Mouse (Mus musculus) MEL-GATA-1-ER (cell line): ENCODE results near the gene Prkcsh.
A peak's percentile ranks its signal among the peaks of the same experiment; 100 is the strongest.

Source experiments
- DNase-seq: peaks from one replicate; pipeline ENCODE4 v3.0.0-alpha.2; 2012; ENCODE audit warnings: low read depth; ENCODE audit errors: extremely low read depth

The Prkcsh gene

DNA sequence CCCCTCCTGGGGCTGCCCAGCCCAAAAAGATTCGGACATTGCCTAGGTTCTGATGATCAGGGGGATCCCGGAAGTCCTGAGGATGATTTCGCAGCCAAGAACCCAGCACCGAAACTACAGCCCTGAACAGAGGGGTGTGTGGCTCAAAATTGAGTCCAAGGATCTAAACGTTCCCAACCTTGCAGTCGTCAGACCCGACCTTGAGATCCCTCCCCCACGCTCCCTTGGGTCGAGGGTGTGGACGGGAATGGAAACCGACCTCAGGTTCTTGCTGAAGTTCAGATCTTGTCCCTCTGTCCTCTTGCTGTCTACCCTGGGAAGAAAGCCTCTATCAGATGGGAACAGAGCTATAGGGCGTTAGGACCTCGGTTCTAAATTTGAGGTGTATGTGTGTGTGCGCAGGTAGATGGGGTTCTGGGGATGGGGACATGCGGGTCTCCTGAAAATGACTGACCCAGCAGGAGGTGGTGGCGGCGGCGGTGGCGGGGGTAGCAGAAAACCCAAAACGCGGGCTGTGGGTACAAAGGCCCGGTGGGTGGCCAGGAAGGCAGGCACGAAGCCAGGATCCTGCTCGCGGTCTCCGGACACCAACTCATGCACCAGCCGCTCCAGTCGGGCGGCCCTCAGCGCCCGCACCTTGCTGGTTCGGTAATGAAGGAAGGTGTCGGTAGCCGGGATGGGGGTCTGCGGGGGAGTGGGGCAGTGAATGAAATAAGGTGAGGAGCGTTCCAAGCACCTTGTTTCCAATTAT is 14.8 kb upstream of the Prkcsh start:
- no peak for DNase-seq

DNA sequence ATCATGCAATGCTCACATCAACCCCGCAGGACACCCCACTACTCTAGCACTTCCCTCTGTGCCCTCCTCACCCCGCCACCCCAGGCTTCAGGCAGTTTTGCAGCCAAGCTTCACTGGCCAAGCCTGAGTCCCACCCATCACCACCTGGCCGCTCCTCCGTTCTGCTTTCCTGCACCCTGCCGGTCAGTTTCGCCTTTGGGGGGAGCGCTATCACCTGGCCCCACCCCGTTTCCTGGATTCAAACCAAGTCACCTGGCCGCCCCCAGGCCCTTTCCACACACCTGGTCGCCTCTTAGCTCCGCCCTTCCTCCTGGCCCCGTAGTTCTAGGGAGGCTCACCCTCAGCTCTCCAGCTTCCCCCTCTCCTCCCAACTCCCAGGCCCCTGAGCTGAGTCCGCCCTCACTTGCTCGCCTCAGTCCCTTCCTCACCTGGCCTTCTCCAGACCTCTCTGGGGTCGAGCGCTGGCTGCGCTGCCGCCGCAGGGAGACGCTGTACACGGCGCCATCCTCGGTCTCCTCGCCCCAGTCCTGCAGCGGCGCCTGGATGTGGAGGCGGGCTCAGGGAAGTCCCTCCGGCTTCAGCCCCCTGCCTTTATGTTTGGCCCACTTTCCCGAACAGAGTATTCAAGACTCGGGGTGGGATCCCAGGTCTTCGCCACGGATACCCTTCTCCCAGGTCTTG is 14.0 kb upstream of the Prkcsh start:
- no peak for DNase-seq

DNA sequence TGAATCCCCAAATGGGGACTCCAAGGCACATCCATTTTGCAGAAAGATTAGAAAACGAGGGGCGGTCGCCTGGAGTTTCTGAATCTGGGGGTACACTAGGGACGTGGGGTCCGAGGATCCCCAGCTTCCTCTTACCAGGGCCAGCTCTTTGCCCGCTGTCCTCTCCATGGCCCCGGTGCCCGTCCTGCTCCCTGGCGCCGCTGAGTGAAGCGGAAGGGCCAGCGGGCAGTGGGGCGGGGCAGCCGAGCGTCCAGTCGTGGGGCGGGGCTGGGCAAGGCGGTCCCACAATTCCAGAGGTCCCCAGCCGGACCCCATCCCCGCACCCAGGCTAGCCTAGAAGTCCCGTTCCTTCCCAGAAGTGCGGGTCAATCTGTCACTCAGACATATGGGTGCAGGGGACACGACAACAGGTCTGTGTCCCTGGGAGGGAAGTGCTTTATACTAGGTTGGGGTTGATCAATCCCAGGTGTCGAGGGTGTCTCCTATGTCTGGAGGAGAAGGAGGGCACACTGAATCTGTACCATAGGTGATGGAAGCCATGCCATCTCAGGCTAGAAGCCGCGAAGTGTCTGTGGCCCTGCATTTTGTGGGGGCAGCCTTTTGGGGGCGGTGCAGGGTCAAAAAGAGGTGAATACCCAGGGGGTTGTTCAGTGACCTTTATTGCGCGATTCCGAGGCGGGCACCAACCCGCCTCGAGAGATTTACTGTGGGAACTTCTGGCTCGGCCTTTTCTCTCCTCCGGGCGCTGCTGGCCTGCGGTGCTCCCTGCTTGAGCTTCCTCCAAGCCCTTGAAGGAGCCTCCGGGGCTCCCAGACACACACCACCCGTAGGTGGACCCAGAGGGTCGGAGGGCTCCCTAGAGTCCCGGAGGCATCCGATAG is 13.1 kb upstream of the Prkcsh start, which contains the start of gene Rgl3:
TSS of gene Rgl3 (minus strand) at position 217 of the 881 bp plus-strand sequence.
- DNase-seq: no peak

DNA sequence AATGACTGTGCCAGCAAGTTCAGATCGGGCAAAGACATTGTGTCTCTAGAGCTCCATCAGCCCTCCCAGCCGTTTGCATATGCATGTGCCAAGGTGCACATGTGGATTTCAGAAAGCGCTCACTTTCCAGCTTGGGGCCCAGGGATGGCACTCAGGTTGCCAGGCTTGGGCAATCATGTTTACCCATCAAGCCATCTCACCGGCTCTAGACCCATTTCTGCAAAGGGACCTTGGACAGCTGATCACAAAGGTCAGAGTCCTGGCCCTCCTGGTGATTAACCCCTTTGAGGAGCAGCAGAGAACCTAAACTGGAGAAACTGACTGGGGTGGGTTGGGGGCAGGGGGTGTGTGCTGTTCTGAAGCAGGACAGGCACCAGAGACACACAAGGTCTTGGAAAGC is 10.4 kb upstream of the Prkcsh start:
- DNase-seq: no peak

DNA sequence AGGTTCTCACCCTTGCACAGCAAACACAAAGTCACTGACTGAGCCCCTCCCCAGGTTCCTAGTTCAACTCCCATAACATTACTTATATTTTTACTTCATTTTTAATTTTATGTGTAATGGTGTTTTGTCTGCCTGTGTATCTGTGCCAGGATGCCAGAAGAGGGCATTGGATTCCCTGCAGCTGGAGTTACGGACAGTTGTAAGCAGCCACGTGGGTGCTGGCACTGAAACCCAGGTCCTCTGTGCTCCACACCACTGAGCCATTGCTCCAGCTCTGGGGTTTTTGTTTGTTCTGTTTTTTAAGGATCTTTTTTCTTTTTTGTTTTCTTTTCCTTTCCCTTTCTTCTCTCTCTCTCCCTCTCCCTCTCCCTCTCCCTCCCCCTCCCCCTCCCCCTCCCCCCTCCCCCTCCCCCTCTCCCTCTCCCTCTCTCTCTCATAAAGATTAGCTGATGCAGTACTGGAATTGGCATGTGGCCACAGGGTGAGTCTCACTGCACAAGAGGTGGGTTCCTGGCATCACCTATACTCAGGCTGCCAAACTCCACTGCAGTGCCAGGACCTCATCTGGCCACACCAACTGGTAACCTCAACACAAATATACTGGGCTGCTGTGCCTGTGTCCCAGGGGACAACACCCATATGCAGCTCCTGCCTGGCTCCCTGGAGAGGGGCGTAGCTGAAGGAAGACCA is 6.3 kb upstream of the Prkcsh start:
- no peak for DNase-seq

DNA sequence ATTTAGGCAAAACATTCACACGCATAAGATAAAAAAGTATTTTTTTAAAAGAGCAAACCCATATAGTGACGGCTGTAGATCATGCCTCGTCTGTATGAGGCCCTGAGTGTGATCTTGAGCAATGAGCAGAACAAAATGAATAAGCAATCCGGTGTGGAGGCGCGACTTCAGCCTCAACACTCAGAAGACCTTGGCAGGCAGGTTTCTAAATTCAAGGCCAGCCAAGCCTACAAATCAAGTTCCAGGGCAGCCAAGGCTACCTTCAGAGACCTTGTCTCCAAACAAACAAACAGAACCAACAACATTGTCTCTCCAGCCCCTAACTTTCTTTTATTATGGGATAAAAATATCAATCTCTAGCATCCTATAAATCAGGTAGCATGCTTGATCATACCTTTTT is 2.3 kb upstream of the Prkcsh start:
- DNase-seq: no peak

DNA sequence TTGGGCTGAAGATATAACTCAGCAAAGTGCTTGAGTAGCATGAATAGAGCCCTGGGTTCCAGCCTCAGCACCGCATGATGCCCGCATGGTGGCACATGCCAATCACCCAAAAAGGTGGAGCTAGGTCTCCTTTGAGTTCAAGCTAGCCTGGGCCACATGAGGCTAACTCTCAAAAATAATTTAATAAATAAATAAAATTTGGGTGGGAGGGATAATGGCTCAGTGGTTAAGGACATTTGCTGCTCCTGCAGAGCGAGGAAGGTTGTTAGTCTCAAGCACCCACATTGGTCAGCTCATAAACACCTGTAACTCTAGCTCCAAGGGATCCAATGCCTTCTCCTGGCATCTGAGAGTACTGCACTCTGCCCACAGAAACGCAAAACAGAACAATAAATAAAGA is 973 bp upstream of the Prkcsh start:
- no peak for DNase-seq

DNA sequence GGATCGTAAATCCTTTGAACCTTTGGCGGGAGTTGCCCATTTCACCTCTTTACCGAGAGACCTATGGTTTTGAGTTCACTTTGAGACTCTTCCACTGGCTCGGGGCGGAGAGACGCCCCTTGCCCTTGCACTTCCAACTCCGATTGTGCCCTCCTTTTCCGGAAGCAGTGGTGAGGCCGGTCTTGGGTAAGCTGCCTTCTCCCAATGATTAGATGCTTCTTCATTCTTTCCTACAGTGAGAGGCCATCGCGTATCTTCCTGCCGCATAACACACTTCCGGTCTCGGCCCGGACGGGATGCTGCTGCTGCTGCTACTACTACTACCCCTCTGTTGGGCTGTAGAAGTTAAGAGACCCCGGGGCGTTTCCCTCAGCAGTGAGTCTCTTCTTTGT is 553 bp downstream of the Prkcsh start:
- DNase-seq: peak; percentile 85

DNA sequence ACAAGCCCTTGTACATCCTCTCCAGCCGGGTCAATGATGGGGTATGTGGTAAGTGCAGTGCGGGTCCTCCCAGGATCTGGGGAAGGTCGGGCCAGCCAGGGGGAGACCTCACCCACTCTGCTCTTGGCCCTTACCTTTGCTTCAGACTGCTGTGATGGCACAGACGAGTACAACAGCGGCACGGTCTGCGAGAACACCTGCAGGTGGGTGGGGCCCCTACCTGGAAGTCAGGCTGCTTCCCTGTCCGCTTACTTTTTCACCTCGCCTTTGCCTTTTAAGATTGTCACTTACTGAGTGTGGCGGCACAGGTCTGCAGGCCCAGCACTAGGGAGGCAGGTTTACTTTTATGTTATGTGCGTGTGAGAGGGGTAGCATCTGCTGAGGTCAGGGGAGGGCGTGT is 1.9 kb downstream of the Prkcsh start:
- no peak for DNase-seq

DNA sequence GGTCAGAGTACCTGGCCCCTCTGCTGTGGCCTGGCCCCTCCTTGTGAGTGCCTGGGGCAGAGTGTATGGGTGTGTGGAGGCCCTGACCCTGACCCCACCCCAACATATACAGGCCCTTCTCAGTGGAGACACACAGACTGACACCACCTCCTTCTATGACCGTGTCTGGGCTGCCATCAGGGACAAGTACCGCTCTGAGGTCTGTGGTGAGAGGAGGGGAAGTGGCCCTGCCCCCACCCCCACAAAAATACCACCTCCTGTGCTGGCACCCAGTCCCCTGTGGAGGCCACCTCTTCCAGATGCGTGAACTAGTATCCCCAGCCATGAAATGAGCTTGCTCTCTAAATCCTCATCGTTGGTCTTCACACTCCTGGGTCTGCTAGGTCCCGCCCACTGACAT is 8.4 kb downstream of the Prkcsh start:
- no peak for DNase-seq

DNA sequence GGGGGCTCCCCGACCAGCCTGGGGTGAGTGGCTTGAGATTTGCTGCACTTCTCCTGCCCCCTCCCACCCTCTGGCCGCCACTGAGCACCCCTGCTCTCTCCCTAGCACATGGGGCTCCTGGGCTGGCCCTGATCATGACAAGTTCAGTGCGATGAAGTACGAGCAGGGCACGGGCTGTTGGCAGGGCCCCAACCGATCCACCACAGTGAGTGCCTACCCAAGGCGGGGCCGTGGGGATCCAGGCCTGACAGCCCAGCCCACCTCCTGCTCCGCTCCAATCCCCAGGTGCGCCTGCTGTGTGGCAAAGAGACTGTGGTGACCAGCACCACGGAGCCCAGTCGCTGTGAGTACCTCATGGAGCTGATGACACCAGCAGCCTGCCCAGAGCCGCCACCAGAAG is 10.1 kb downstream of the Prkcsh start:
- DNase-seq: no peak

DNA sequence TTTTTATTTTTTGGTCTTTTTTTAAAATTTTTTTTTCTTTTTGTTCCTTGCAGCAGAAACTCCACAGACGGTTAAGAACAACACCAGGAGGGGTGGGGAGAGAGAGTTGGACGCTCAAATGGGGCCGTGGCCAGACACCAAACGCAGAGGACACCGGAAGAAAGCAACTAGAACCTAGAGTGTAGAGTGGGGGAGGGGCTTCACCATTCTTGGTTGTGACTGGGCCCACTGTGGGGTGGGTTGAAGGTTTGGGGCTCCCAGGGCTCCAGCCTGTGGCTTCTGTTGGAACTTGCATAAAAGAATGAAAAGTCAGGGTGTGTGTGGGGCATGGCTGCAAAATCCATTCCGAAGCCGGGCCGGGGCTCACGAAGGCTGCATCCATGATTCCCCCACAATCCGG is 13.6 kb downstream of the Prkcsh start:
- no peak for DNase-seq

DNA sequence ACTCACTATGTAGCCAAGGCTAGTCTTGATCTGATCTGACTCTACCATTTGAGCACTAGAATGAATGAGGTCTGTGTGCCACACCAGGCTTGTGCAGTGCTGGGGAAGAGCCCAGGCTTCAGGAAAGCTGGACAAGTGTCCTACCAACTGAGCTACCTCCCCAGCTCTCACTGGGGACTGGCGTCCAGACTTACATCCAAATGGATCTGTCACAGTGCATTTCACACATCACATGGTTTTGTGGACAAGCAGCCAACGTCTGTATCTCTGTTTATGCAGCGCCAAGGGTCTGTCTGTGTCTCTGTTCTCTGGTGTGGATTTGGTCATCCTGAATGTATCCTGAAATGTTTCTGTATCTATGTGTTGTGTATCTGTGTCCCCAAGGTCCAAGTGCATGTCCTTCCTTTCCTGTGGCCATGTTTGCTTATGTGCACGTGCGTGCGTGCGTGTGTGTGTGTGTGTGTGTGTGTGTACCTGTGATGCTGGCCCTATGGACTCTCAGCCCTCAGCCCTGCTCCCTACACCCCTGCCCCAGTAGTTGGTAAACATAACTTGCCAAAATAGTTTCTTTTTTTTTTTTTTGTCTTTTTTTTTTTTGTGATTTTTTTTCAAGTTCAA is 14.7 kb downstream of the Prkcsh start:
- DNase-seq: no peak

DNA sequence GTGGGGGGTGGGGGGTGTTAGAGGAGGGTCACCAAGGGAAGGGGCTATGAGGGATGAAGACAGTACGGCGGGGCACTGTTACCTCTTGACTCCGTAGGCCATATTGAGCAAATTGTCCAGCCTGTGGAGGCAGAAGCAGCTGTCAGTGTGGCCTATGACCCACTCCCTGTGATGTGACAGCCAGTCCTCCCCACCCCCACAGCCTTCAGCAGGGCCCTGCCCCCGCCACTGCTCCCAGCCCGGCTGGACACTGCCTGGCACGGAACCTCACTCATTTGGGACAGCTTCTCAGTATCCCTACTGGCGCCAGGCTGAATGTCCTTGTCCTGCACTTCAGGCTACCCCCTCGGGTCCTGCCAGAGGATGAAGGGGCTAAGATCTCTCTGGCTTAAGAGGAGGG is 22.0 kb downstream of the Prkcsh start:
- no peak for DNase-seq

DNA sequence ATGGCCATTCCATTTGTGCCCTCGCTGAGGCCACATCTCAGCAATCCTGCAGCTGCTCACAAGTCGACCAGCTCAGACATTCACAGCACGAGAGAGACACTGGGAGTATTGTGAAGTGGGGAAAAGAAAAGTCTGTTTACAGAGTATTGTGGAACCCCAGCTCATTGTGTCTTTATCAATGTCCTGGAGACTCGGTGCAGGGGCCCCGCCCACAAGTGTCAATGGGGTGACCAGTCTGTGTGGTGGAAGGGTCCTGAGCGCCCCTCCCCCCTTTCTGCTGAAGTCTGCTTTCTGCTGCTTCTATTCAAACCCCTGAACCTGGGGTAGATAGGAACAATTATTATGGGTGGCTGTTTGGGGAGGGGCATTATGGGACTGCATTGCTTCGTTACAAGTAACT is 25.9 kb downstream of the Prkcsh start:
- DNase-seq: no peak

DNA sequence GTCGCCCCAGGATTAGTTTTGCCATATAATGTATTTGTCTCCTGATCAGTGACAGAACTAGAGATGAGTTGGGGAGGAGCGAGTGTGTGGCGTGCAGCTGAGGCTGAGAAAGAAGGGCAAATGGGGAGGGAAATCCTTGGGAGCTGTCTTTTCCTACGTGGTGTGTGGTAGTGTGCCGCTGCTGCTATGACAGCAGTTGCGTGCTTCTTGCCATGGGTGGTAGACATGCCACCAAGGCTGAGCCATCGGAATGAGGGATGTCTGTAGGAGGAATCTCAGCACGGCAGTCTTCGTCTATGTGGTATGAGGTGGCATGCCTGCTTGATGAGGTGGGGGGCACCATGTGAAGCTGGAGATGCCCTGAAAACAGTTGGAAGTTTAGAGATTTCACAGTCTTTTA is 27.8 kb downstream of the Prkcsh start:
- no peak for DNase-seq

DNA sequence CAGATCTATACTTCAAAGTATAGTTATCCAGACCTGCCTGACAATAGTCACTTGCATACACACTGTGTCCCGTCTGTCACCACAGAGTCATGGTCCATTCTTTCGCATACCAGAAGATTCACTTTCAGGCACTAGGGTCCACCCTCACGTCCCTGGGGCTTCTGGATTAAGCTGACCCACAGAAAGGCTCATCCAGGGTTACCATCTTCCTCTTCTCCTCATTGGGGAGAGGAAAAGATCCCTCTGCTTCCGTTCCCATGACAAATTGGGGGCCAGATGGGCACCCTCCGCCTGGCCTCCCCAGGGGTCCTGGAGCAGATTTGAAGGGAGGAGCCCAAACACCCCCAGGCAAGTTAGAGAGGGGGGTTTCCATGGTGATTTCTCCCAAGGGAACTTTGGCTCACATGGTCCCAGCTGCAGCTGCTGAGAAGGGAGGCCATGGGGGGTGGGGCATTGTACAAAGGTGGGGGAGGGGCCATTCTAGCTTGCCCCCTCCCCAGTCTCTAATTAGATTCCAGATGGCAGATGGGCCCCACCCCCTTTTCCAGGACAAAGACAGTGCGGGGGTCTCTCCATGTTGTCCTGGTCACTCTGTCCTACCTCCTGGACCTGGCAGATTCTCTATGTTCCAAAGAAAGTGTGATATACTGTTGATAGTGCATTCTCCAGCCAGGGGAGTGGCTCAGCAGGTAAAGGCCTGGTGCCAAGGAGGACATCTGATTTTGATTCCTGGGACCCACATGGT is 32.9 kb downstream of the Prkcsh start:
- DNase-seq: no peak

DNA sequence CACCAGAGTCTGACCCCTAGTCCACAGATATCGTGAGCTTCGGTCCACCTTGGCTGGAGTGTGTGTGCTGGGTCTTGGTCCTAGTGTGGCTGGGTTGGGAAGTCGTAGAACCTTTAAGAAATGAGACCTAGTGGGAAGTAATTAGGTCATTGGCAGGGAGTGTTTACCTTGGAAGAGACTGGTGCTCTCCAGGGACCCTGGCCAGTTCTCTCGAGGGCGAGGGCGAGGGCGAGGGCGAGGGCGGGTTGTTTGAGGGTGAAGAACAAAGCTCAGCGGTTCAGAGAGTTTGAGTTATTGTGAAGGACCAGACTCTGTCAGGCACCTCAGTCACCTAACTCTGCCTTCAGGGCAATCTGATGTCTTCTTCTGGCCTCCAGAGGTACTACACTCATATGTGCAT is 35.2 kb downstream of the Prkcsh start:
- no peak for DNase-seq

DNA sequence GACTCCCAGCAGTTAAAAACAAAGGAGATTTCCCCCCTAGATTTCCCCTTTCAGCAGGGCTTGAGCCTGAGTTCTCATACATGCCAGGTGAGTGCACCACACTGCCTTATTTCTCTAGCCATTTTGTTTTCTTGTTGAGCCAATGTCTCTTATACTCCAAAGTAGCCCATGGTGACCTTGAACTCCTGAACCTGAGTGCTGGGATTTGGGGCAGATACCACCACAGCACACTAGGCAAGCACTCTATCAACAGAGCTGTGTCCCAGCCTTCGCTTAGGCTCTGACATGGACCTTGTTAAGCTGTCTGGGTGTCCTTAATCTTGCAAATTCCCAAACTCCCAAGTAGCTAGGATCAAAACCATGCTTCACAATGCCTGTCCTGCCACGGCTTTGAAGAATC is 39.2 kb downstream of the Prkcsh start:
- no peak for DNase-seq

DNA sequence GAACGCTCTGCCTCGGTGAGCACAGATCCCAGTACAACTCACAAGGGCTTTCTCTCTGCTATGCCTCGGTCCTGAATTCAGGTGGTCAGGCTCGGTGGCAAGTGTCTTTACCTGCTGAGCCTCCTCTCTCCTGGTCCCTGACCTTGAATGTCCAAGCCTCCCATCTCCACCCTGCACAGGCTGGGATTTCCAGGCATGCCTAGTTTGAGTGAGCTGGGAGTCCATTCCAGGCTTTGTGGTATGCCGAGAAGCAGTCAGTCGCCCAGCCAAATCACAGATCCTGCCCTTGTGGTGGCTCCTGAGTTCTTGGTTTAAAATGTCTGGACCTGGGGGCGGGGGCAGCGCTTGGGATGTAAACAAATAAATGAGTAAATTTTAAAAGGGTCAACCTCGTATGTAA is 44.7 kb downstream of the Prkcsh start:
- DNase-seq: no peak
